Mouse (Mus musculus) spleen, embryonic (tissue): ENCODE data around the gene Gramd1c.

Source experiments
- CTCF ChIA-PET: fragments of 350-600 bp; sonication (Branson Sonifier 250); formaldehyde crosslinking; loops from one replicate; lab custom pipeline; 2022; lab: Charles Lee

Gramd1c gene

GRCm38 (mm10) chr16:44018986-44019548 is 44.1 kb downstream of the Gramd1c start:
- CTCF ChIA-PET = no interaction called here

GRCm38 (mm10) chr16:44018372-44018771 is 44.8 kb downstream of the Gramd1c start:
- CTCF ChIA-PET = no interaction called here

GRCm38 (mm10) chr16:44017707-44018106 is 45.4 kb downstream of the Gramd1c start:
- CTCF ChIA-PET = no interaction called here

GRCm38 (mm10) chr16:44016164-44016563 is 47.0 kb downstream of the Gramd1c start:
- CTCF ChIA-PET = no interaction called here

- CTCF ChIA-PET = interaction anchor here (0.5 to 0.6 kb wide), 2 partner anchors 159 to 198 kb away, joined by 3 to 7 read pairs; no protein-coding TSS in a partner anchor
Measured at GRCm38 (mm10) chr16:44015416-44016158, 47.6 kb downstream of the Gramd1c start.

GRCm38 (mm10) chr16:44011010-44011409 is 52.1 kb downstream of the Gramd1c start:
- CTCF ChIA-PET = no interaction called here

GRCm38 (mm10) chr16:44002086-44002485 is 61.1 kb downstream of the Gramd1c start:
- CTCF ChIA-PET = no interaction called here

- CTCF ChIA-PET = interaction anchor here (0.5 kb wide), 1 partner anchor 23 kb away, joined by 4 read pairs; no protein-coding TSS in a partner anchor
Measured at GRCm38 (mm10) chr16:43999541-43999940, 63.6 kb downstream of the Gramd1c start.

GRCm38 (mm10) chr16:43999111-43999510 is 64.0 kb downstream of the Gramd1c start:
- CTCF ChIA-PET = no interaction called here

GRCm38 (mm10) chr16:43994623-43995022 is 68.5 kb downstream of the Gramd1c start:
- CTCF ChIA-PET = no interaction called here

- CTCF ChIA-PET = no interaction called here
Measured at GRCm38 (mm10) chr16:43986299-43986698, 76.8 kb downstream of the Gramd1c start.

- CTCF ChIA-PET = no interaction called here
Measured at GRCm38 (mm10) chr16:43980110-43980609, 83.0 kb downstream of the Gramd1c start.

- CTCF ChIA-PET = no interaction called here
Measured at GRCm38 (mm10) chr16:43979328-43980109, 83.6 kb downstream of the Gramd1c start, which contains the start of gene Zdhhc23. Gene Zdhhc23 (minus strand): TSS chr16:43979791.

GRCm38 (mm10) chr16:43979010-43979327 is 84.2 kb downstream of the Gramd1c start:
- CTCF ChIA-PET = no interaction called here

GRCm38 (mm10) chr16:43973606-43974220 is 89.4 kb downstream of the Gramd1c start:
- CTCF ChIA-PET = no interaction called here

- CTCF ChIA-PET = no interaction called here
Measured at GRCm38 (mm10) chr16:43973147-43973546, 90.0 kb downstream of the Gramd1c start.

- CTCF ChIA-PET = no interaction called here
Measured at GRCm38 (mm10) chr16:43972391-43972790, 90.8 kb downstream of the Gramd1c start.

- CTCF ChIA-PET = no interaction called here
Measured at GRCm38 (mm10) chr16:43971741-43972140, 91.4 kb downstream of the Gramd1c start.

- CTCF ChIA-PET = interaction anchor here (0.5 kb wide), 1 partner anchor 155 kb away, joined by 7 read pairs; no protein-coding TSS in a partner anchor
Measured at GRCm38 (mm10) chr16:43971189-43971588, 92.0 kb downstream of the Gramd1c start.

GRCm38 (mm10) chr16:43970426-43970825 is 92.7 kb downstream of the Gramd1c start:
- CTCF ChIA-PET = no interaction called here

- CTCF ChIA-PET = no interaction called here
Measured at GRCm38 (mm10) chr16:43965781-43966389, 97.3 kb downstream of the Gramd1c start.
